Mouse (Mus musculus) spleen, adult 2 months (tissue): ENCODE results near the gene Hmgn1.

Experiments used
- CTCF ChIP-seq: fragments of 200-500 bp; IDR thresholded peaks from 2 replicates; pipeline ENCODE4 v1.5.1; 2011; ENCODE audit warnings: mild to moderate bottlenecking, inconsistent platforms; ENCODE audit not compliant: insufficient read depth, insufficient read length, insufficient replicate concordance; ENCODE audit errors: extremely low read depth
- POLR2A ChIP-seq: fragments of 200-500 bp; IDR thresholded peaks from 2 replicates; pipeline ENCODE4 v1.6.1; 2011; ENCODE audit warnings: low read depth, low read length, inconsistent platforms

DNA sequence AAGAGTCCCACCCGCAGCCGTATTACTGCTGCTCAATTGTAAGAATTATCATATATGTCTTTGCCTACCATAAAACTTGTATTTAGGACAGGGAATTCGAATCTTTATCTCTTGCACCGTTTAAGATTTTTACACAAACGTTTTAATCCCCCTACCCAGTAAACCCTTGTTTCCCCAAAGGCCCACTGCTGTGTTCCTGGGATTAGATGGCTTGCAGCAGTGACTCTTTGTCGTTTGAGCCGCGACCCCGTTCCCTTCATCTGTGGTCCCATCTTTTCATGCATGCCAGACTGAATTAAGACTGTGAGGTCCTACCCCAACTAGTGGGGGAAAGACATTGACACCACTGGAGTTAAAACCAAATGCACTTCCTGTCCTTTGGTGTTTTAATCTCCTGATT lies 937 bp upstream of the Hmgn1 start:
- no peak for TF ChIP-seq CTCF
- TF ChIP-seq POLR2A: no peak
